Mouse (Mus musculus): Measurements from ENCODE around the gene Pglyrp2. TPM values are rescaled to one million over a fixed set of nuclear protein-coding genes. Genes with fewer than 3 reads are reported as not detected.

Pglyrp2 gene
- polyA plus RNA-seq, 1 experiment = 2.3 TPM

GRCm38 (mm10) chr17:32382576-32382975, 41.4 kb downstream of the Pglyrp2 start:
- TF ChIP-seq GATA1 (IDR thresholded peaks at IDR 0.05; ENCODE audit: low read length) = no peak

GRCm38 (mm10) chr17:32378786-32379185, 45.2 kb downstream of the Pglyrp2 start:
- no peak for TF ChIP-seq GATA1 (IDR thresholded peaks at IDR 0.05; ENCODE audit: low read length)

GRCm38 (mm10) chr17:32377137-32377536, 46.8 kb downstream of the Pglyrp2 start:
- no peak for TF ChIP-seq GATA1 (IDR thresholded peaks at IDR 0.05; ENCODE audit: low read length)

GRCm38 (mm10) chr17:32376475-32376874, 47.5 kb downstream of the Pglyrp2 start:
- no peak for TF ChIP-seq GATA1 (IDR thresholded peaks at IDR 0.05; ENCODE audit: low read length)

GRCm38 (mm10) chr17:32368991-32369578, 54.9 kb downstream of the Pglyrp2 start:
- no peak for TF ChIP-seq GATA1 (IDR thresholded peaks at IDR 0.05; ENCODE audit: low read length)

GRCm38 (mm10) chr17:32367706-32368105, 56.3 kb downstream of the Pglyrp2 start:
- TF ChIP-seq GATA1 (IDR thresholded peaks at IDR 0.05; ENCODE audit: low read length) = no peak

- TF ChIP-seq GATA1 (IDR thresholded peaks at IDR 0.05; ENCODE audit: low read length) = no peak
Measured at GRCm38 (mm10) chr17:32365296-32365695, 58.7 kb downstream of the Pglyrp2 start.

GRCm38 (mm10) chr17:32364850-32365249, 59.1 kb downstream of the Pglyrp2 start:
- no peak for TF ChIP-seq GATA1 (IDR thresholded peaks at IDR 0.05; ENCODE audit: low read length)

- no peak for TF ChIP-seq GATA1 (IDR thresholded peaks at IDR 0.05; ENCODE audit: low read length)
Measured at GRCm38 (mm10) chr17:32364331-32364730, 59.6 kb downstream of the Pglyrp2 start.

GRCm38 (mm10) chr17:32363821-32364301, 60.1 kb downstream of the Pglyrp2 start:
- TF ChIP-seq GATA1 (IDR thresholded peaks at IDR 0.05; ENCODE audit: low read length) = no peak

- no peak for TF ChIP-seq GATA1 (IDR thresholded peaks at IDR 0.05; ENCODE audit: low read length)
Measured at GRCm38 (mm10) chr17:32362686-32363085, 61.3 kb downstream of the Pglyrp2 start.

Other genes with a start within 250 kb of the Pglyrp2 start
- not detected in 2 replicates for gene Ephx3, start 234.6 kb downstream of the Pglyrp2 start, polyA plus RNA-seq (2012)
- 171 and 189 TPM in 2 replicates for gene Brd4, start 139.4 kb downstream of the Pglyrp2 start, polyA plus RNA-seq (2012)
- gene Akap8, start 102.9 kb downstream of the Pglyrp2 start, polyA plus RNA-seq (2012) = 365 and 407 TPM in 2 replicates
- 105 and 134 TPM in 2 replicates for gene Akap8l, start 73.6 kb downstream of the Pglyrp2 start, polyA plus RNA-seq (2012)
- gene Wiz, start 34.7 kb downstream of the Pglyrp2 start, polyA plus RNA-seq (2012) = 91.2 and 92.4 TPM in 2 replicates
- gene Rasal3, start 20.6 kb downstream of the Pglyrp2 start, polyA plus RNA-seq (2012) = 13.0 and 13.2 TPM in 2 replicates
- gene Cyp4f39, start 28.6 kb upstream of the Pglyrp2 start, polyA plus RNA-seq (2012) = not detected in 2 replicates
- not detected in 2 replicates for gene Cyp4f17, start 81.9 kb upstream of the Pglyrp2 start, polyA plus RNA-seq (2012)
- 0.19 and 0.23 TPM in 2 replicates for gene Cyp4f16, start 112.4 kb upstream of the Pglyrp2 start, polyA plus RNA-seq (2012)
- not detected in 2 replicates for gene Cyp4f37, start 197.1 kb upstream of the Pglyrp2 start, polyA plus RNA-seq (2012)
- not detected in 2 replicates for gene Cyp4f40, start 234.7 kb upstream of the Pglyrp2 start, polyA plus RNA-seq (2012)

Measured in G1E-ER4 (cell line).